Mouse (Mus musculus) E14TG2a.4 (cell line): ENCODE measurements at regions not wholly inside any gene's neighbourhood (a gene's known extent, or its start where the extent isn't known, plus 50 kb on each side); places are given as distances from the start of the nearest gene placed in this dataset.

ENCODE experiments used
- H3K27me3 ChIP-seq: 2 replicates; pipeline ENCODE4 v1.6.1; 2014; ENCODE audit warnings: low read length, control low read depth; ENCODE audit not compliant: insufficient read depth
- H3K36me3 ChIP-seq: 2 replicates; pipeline ENCODE4 v1.6.1; 2014; ENCODE audit warnings: low read length, control low read depth; ENCODE audit not compliant: insufficient read depth
- H3K4me1 ChIP-seq: replicated peaks from 2 replicates; pipeline ENCODE4 v1.6.1; 2014; ENCODE audit warnings: low read depth, low read length, control low read depth
- H3K4me3 ChIP-seq: replicated peaks from 2 replicates; pipeline ENCODE4 v1.5.1; 2014; ENCODE audit warnings: mild to moderate bottlenecking, low read length
- H3K9me3 ChIP-seq: 2 replicates; pipeline ENCODE4 v1.6.1; 2014; ENCODE audit warnings: low read length, control low read depth
- CTCF ChIP-seq: conservative IDR thresholded peaks from 2 replicates; pipeline ENCODE4 v1.5.1; 2014; ENCODE audit warnings: low read length
- NANOG ChIP-seq: IDR thresholded peaks from 2 replicates; pipeline ENCODE4 v1.6.1; 2014; ENCODE audit warnings: borderline replicate concordance, low read length, mixed read lengths
- POU5F1 ChIP-seq: IDR thresholded peaks from 2 replicates; pipeline ENCODE4 v1.6.1; 2014; ENCODE audit warnings: low read length, borderline replicate concordance

DNA sequence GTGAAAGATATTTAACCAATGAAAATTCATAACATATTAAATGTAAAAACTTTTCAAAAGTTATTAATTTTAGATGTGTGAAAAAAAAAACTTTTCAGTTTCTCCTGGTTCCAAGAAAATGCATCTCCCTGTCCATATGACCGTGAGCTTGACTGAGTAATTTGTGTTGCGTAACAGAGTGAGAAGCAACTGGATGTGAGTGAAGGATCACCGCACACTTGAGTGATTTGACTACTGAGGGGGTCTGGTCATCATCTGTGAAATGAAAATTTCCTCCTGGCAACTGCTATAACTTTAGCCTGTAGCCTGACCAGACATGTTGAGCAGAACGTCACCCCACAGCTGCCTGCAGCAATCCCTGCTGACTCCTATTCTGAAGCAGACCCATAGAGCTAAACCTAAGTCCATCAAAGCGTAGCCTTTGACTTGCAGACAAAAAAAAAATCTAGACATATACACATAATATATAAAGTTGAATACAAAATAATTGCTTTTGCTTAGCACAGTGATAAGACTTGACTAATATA lies 461.2 kb downstream of the Brinp3 start:
- Histone ChIP-seq H3K27me3 (no peaks in the 10 kb centered on the region), H3K36me3 (no peaks in the 10 kb centered on the region), H3K4me1 (no peaks in the 10 kb centered on the region), H3K9me3 (no peaks in the 10 kb centered on the region), H3K4me3 (no peak overlapping the region)
- TF ChIP-seq NANOG (no peak), POU5F1 (no peak), CTCF (no peak)

DNA sequence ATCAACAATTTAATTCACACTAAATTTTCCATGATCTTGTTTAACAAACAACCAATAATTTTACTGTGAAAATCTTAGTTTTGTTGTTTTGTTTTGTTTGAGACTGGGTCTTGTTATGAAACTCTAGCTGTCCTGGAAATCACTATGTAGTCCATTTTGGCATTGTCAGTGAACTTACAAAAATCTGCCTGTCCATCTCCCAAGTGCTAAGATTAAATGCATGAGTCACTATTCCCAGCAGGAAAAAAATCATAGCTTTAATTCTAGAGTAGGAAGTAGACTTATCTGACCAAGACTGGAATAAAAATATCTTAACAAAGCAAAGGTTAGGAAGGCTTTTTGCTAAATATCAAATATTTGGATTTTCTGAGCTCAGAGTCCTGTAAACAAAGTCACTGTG lies 461.8 kb downstream of the Brinp3 start:
- Histone ChIP-seq H3K36me3 (no peaks in the 10 kb centered on the region), H3K27me3 (no peaks in the 10 kb centered on the region), H3K4me1 (no peaks in the 10 kb centered on the region), H3K4me3 (no peak overlapping the region), H3K9me3 (no peaks in the 10 kb centered on the region)
- no peak for TF ChIP-seq CTCF

DNA sequence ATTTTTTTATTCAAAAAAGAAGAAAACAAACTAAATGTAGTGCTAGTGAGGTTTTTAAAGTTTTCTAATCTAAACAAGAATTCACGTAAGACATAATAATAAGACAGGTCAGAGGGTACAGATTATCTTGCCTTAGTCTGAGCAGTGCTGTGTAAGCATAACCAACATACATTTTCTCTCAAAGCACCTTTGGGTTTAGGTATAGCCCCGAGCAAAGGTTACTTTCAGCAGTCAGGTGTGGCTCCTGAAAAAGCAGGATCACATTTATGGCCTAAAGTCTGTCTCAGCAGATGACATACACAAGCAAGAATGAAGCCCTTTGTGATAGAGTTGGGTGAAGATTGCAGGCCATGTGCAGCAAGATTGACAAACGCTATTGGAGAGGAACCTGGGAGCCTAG lies 465.9 kb downstream of the Brinp3 start:
- TF ChIP-seq CTCF (no peak), POU5F1 (no peak), NANOG (no peak)
- Histone ChIP-seq H3K36me3 (no peaks in the 10 kb centered on the region), H3K4me3 (no peak overlapping the region), H3K9me3 (no peaks in the 10 kb centered on the region), H3K27me3 (no peaks in the 10 kb centered on the region), H3K4me1 (no peaks in the 10 kb centered on the region)

DNA sequence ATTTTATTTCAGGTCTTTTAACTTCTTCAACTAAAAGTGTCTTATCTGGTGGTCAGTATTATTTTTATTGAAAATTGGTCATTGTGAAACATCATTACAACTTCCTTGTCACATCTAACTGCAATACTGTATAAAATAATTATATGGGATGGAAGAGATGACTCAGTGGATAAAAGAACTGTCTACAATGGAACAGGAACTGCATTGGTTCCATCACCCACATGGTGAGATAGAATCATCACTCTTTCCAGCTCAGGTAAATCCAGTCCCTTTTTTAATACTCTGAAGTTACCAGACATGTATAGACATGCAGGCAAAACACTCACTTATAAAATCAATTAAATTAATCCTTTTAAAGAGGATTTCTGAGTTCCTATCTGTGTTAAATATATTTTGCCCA lies 473.0 kb downstream of the Brinp3 start:
- TF ChIP-seq POU5F1 (no peak), NANOG (no peak)
- Histone ChIP-seq H3K27me3 (no peaks in the 10 kb centered on the region), H3K36me3 (no peaks in the 10 kb centered on the region), H3K4me1 (no peaks in the 10 kb centered on the region), H3K9me3 (no peaks in the 10 kb centered on the region), H3K4me3 (no peak overlapping the region)

DNA sequence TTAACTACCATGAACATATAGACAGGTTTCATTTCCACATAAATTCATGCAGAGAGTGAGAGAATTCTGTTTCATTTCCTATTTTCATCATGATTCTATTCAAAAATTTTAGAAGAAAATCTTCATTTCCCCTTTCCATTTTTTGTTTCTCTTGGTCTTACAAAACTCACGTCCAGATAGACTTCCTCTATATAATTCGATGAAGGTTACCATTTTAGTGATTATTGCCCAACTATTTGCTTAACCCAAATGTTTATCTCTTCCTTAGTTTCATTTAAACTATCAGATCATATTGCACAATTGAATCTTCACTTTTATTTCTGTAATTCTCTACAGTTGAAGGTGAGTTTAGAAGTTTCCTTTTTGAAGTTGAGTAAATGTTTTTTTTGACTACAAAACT lies 473.4 kb downstream of the Brinp3 start:
- TF ChIP-seq CTCF = no peak
- no peak for TF ChIP-seq NANOG
- Histone ChIP-seq H3K36me3 (no peaks in the 10 kb centered on the region), H3K4me3 (no peak overlapping the region), H3K4me1 (no peaks in the 10 kb centered on the region), H3K9me3 (no peaks in the 10 kb centered on the region), H3K27me3 (no peaks in the 10 kb centered on the region)

DNA sequence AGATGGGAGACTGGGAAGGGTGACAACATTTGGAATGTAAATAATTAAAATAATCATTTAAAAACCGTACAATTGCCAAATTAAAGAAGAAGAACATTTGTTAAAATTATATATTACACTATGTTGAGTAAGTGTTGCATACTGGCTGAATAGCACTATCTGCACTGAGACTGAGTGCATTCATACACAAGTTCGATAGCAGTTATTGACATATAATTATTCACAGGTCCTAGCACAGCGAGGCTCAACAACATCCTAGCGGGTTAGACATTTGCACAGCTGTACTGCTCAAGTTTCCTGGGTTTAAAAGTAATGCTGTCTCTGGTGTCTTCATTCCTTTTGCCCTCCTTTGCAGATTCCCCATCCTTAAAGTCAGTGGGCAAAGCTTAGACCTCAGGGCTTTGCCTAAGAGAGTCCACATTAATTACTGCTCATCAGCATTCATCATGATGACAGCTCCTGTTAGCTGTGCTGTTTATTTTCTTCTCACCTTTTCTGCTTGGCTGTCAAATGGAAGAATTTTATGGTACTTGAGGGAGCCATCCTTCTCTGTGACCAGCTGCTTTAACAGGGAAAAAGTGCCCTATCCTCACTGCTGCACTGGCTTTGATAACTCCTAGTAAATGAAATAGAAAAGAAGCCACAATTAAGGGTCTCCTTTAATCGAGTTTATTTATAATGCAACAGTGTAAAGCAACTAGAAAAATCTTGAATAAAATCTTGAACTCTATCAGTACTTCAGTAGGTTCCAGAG lies 489.1 kb downstream of the Brinp3 start:
- H3K9me3 ChIP-seq = no peaks in the 10 kb centered on the region
- no peaks in the 10 kb centered on the region for H3K36me3 ChIP-seq
- no peak overlapping the region for H3K4me3 ChIP-seq
- H3K27me3 ChIP-seq = no peaks in the 10 kb centered on the region
- TF ChIP-seq NANOG (no peak), CTCF (no peak), POU5F1 (no peak)
- no peaks in the 10 kb centered on the region for H3K4me1 ChIP-seq

DNA sequence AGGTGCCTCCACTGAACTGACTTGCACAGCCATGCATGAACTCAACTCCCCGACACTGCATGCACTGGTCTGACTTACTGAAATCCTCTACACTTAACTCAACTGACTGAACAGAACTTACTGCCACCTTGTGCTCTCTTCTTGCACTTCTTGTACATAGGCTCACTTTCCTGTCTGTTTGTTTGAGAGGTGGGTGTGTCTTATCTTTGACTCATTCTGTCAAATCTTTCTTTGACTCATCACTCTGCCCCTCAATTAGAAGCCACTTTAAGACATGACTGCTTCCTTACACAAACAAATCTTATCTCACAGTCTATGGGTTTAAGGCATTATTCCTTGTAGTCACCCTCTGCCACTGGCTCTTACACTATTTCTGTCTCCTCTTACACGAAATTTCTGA lies 505.5 kb downstream of the Brinp3 start:
- no peaks in the 10 kb centered on the region for H3K27me3 ChIP-seq
- H3K36me3 ChIP-seq = no peaks in the 10 kb centered on the region
- H3K9me3 ChIP-seq = no peaks in the 10 kb centered on the region
- TF ChIP-seq NANOG (no peak), POU5F1 (no peak), CTCF (no peak)
- H3K4me3 ChIP-seq = no peak overlapping the region
- H3K4me1 ChIP-seq = no peaks in the 10 kb centered on the region

DNA sequence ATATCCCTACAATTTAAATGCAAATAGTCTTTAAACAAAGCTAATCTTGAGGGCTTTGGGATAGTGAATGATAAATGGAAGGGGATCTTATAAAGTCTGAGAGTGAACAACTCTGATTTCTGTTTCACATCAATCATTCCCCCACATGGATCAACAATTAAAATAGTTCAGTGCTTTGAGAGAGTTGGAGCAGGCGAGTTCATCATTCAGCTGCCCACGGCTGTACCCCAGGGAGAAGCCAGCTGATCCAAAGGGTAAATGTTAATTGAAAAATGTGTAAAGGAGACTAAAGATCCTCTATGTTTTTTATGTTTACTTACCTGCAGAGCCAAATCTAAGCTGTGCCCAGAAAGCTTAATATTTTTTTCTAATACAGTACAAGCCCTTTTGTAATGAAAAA lies 553.2 kb downstream of the Brinp3 start:
- Histone ChIP-seq H3K4me3 (no peak overlapping the region), H3K9me3 (no peaks in the 10 kb centered on the region), H3K27me3 (no peaks in the 10 kb centered on the region), H3K36me3 (no peaks in the 10 kb centered on the region), H3K4me1 (no peaks in the 10 kb centered on the region)
- no peak for TF ChIP-seq POU5F1
- no peak for TF ChIP-seq NANOG
- TF ChIP-seq CTCF = no peak

DNA sequence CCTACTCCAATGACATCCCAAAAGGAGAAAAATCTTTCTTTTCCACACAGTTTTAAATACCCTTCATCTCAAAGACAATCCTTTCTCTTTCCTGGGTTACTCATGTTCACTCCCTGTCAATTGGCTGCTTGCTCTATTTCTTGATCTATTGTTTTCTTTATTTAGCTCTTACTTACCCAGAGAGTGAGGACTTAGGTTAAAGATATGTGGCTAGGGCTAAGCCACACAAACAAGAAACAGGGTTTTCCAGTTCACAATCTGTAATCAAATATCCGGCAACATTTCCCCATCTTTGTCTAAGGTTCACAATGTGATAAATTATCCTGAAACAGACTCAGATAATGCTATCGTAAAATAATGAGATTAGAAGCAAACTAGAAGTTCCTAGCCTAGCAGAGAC lies 563.9 kb downstream of the Brinp3 start:
- TF ChIP-seq POU5F1 = no peak
- no peak for TF ChIP-seq NANOG
- TF ChIP-seq CTCF = no peak
- H3K4me1 ChIP-seq = no peaks in the 10 kb centered on the region
- no peaks in the 10 kb centered on the region for H3K36me3 ChIP-seq
- no peak overlapping the region for H3K4me3 ChIP-seq
- no peaks in the 10 kb centered on the region for H3K27me3 ChIP-seq
- peaks cover 10% of the 10 kb centered on the region for H3K9me3 ChIP-seq
